ENCODE assay signal across 25 mouse cellular contexts in the genomic region with DNA sequence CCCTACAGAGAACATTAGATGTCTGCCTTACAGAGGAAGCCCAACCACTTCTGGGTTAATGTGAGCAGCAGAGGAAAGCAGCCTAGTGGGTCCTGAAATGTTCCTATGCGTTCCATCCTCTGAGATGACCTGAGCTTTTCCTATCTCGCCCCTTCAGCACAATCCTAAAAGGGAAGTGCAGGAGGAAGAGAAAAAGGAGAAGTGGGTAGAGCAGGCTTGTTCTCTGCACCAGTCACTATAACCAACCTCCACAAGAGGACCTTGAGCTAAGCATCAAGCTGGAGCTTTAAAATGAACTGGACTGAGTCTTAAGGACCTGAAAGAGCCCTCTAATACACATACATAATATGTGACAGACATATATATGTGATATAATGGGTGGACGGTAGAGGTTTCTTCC. TPM values are rescaled to one million over a fixed set of nuclear protein-coding genes. Genes with fewer than 3 reads are reported as not detected.
DNase-seq lines count a peak whose midpoint lies in the region; ATAC-seq and TF ChIP-seq lines count a peak whose summit lies in the region.
"Had no signal": no experiment of that assay in that cellular context is flagged by ENCODE, and none has a peak within 500 bp of the region (broad histone marks: within the 10 kb centered on the region; RNA-seq: fewer than 3 reads in every experiment).

No protein-coding gene starts in this region.

- no peak overlapping the region for H3K4me3 ChIP-seq in CH12.LX (replicated peaks in 1 of 3; ENCODE audit: low read depth in 2 of 3, low read length in 2 of 3, poor library complexity in 1 of 3)
- no peak overlapping the region for H3K4me3 ChIP-seq in cerebellum, adult 2 months (replicated peaks; ENCODE audit: insufficient read depth, low read depth, low read length)
- H3K4me3 ChIP-seq: embryonic facial prominence, embryonic 15.5 days; erythroblast, embryonic 14.5 days; forebrain, embryonic 15.5 days; heart, embryonic 10.5 days; heart, embryonic 15.5 days; hindbrain, embryonic 10.5 days; intestine, embryonic 15.5 days had no signal

- DNase-seq in CH12.LX (ENCODE audit: extremely low read depth) (peak; percentile 38), MEL-GATA-1-ER (ENCODE audit: extremely low read depth, low read depth) (peak; percentile 69), MN1 (ENCODE audit: low spot score) (no peak)
- no peak for DNase-seq in cerebellum, adult 9-10 months
- DNase-seq in cerebellum, adult 2 months = no peak
- DNase-seq: adrenal gland, postnatal 10 days; B cell, adult 2 months; cerebellum, adult 11 months; cerebellum, postnatal 10 days; embryo, embryonic 11 days; gastrocnemius, postnatal 36 days; heart, adult 18-20 months; heart, postnatal 14 days had no signal

- no peak for TF ChIP-seq CTCF in CH12.LX (conservative IDR thresholded peaks at IDR 0.05 in 1 of 2, IDR thresholded peaks at IDR 0.05 in 1 of 2; ENCODE audit: low read depth in 2 of 2, low read length in 2 of 2)
- no peak for TF ChIP-seq CTCF in cerebellum, adult 2 months (IDR thresholded peaks at IDR 0.05; ENCODE audit: borderline replicate concordance, insufficient read depth, low read depth, low read length)

- TF ChIP-seq EP300 in CH12.LX (IDR thresholded peaks at IDR 0.05; ENCODE audit: low read length) = peak; percentile 71

- no peaks in the 10 kb centered on the region for H3K36me3 ChIP-seq in CH12.LX (replicated peaks in 1 of 2; ENCODE audit: control insufficient read depth in 1 of 2, insufficient read depth in 1 of 2, low read length in 1 of 2)
- H3K36me3 ChIP-seq: embryonic facial prominence, embryonic 15.5 days; forebrain, embryonic 15.5 days; heart, embryonic 10.5 days; heart, embryonic 15.5 days; hindbrain, embryonic 10.5 days; intestine, embryonic 15.5 days had no signal

- no peaks in the 10 kb centered on the region for H3K27me3 ChIP-seq in CH12.LX (replicated peaks)
- H3K27me3 ChIP-seq in cerebellum, adult 2 months (ENCODE audit: control insufficient read depth, insufficient read depth, low read length) = no peaks in the 10 kb centered on the region
- H3K27me3 ChIP-seq: embryonic facial prominence, embryonic 15.5 days; forebrain, embryonic 15.5 days; heart, embryonic 15.5 days; intestine, embryonic 15.5 days had no signal

- 95% methylated on average over 3 of the region's 3 CpGs for WGBS in cerebellum, adult 2 months

- no peak for TF ChIP-seq RAD21 in CH12.LX (IDR thresholded peaks at IDR 0.05; ENCODE audit: low read depth, low read length)

- peaks cover 4% of the 10 kb centered on the region for H3K9me3 ChIP-seq in CH12.LX (replicated peaks; ENCODE audit: low read length)
- H3K9me3 ChIP-seq: embryonic facial prominence, embryonic 15.5 days; forebrain, embryonic 15.5 days; heart, embryonic 10.5 days; heart, embryonic 15.5 days; hindbrain, embryonic 10.5 days; intestine, embryonic 15.5 days had no signal

- peak; percentile 95 for ATAC-seq in megakaryocyte, adult 5-6 weeks (ENCODE audit: poor library complexity, severe bottlenecking)
- ATAC-seq: CD4-positive, CD25-positive, alpha-beta regulatory T cell, adult 4 months; forebrain, embryonic 15.5 days; intestine, embryonic 15.5 days had no signal

- dilution Hi-C loops in CH12.LX (cut with MboI; ENCODE audit: extremely low pct_ligation_motif_present, extremely low pct_unique_long_range_greater_than_20kb, low sequenced_read_pairs) = no loop called here

- no peak for TF ChIP-seq POLR2A in CH12.LX (IDR thresholded peaks at IDR 0.05; ENCODE audit: low read depth, low read length)
- TF ChIP-seq POLR2A in cerebellum, adult 2 months (IDR thresholded peaks at IDR 0.05; ENCODE audit: borderline replicate concordance, insufficient read depth, low read length) = no peak

- H3K79me2 ChIP-seq in CH12.LX (replicated peaks; ENCODE audit: control insufficient read depth, extremely low read depth, insufficient read depth, poor library complexity, severe bottlenecking) = no peaks in the 10 kb centered on the region

- H3K4me1 ChIP-seq in CH12.LX (ENCODE audit: control insufficient read depth in 1 of 2, insufficient read depth in 2 of 2) = peaks cover 0 to 13% of the 10 kb centered on the region in 2 experiments; a peak in 2 of 4 replicates
- H3K4me1 ChIP-seq in cerebellum, adult 2 months (ENCODE audit: control insufficient read depth, insufficient read depth, low read length) = no peaks in the 10 kb centered on the region
- H3K4me1 ChIP-seq: embryonic facial prominence, embryonic 15.5 days; forebrain, embryonic 15.5 days; heart, embryonic 10.5 days; heart, embryonic 15.5 days; intestine, embryonic 15.5 days had no signal

- H3K27ac ChIP-seq in CH12.LX (ENCODE audit: insufficient read depth, low read depth) = no peak overlapping the region
- no peak overlapping the region for H3K27ac ChIP-seq in cerebellum, adult 2 months (ENCODE audit: insufficient read depth, low read length)
- H3K27ac ChIP-seq: embryonic facial prominence, embryonic 15.5 days; forebrain, embryonic 15.5 days; heart, embryonic 10.5 days; heart, embryonic 15.5 days; hindbrain, embryonic 10.5 days; hindbrain, embryonic 14.5 days; intestine, embryonic 15.5 days had no signal

- H3K4me2 ChIP-seq in CH12.LX (ENCODE audit: insufficient read depth, low read depth, poor library complexity, severe bottlenecking) = no peak overlapping the region
- H3K4me2 ChIP-seq: embryonic facial prominence, embryonic 15.5 days; forebrain, embryonic 15.5 days; heart, embryonic 15.5 days; hindbrain, embryonic 14.5 days; intestine, embryonic 15.5 days had no signal

- H3K9ac ChIP-seq in CH12.LX (ENCODE audit: insufficient read depth, low read depth) = no peak overlapping the region
- H3K9ac ChIP-seq: embryonic facial prominence, embryonic 15.5 days; forebrain, embryonic 15.5 days; heart, embryonic 15.5 days; hindbrain, embryonic 14.5 days; intestine, embryonic 15.5 days had no signal

- in situ Hi-C loops in CH12.LX (cut with MboI; ENCODE audit: low pct_ligation_motif_present, low pct_unique_long_range_greater_than_20kb, low sequenced_read_pairs) = loop anchor here (25.0 kb wide), 1 partner anchor 443 kb away; no protein-coding TSS in a partner anchor

TF ChIP-seq in CH12.LX, 34 proteins besides CTCF, POLR2A, EP300 and RAD21:
- TF ChIP-seq IRF4 (IDR thresholded peaks at IDR 0.05; ENCODE audit: low read depth, low read length) (0 out of 2 replicates have a peak, but pooled peaks have one; percentile 15), USF1 (IDR thresholded peaks at IDR 0.05; ENCODE audit: low read depth, low read length) (no peak)

RNA-seq across cellular contexts. Expression of gene Plcl1, which starts 13.2 kb away (rescaled TPM):
- total RNA-seq in CH12.LX (2012; rRNA removed) = under 0.01 and 0.13 TPM in 2 replicates
- total RNA-seq in CH12.LX (2014; rRNA removed) = 0.07 and 0.08 TPM in 2 replicates
- polyA plus RNA-seq in CH12.LX (2012; ENCODE audit: insufficient read length, low read depth) = 0.04 and 0.41 TPM in 2 replicates
- total RNA-seq in megakaryocyte, adult 5-6 weeks (2015) = 1.0 and 1.3 TPM in 2 replicates
- 0.62 and 2.0 TPM in 2 replicates for total RNA-seq in megakaryocyte, adult 5-6 weeks (2017)
- polyA plus RNA-seq in cerebellum, adult 2 months (2012; rRNA removed) = 10.2 and 12.2 TPM in 2 replicates
- polyA plus RNA-seq: erythroblast, embryonic 14.5 days had no signal

RNA-seq across cellular contexts. Expression of gene Boll, which starts 55.7 kb away (rescaled TPM):
- total RNA-seq in CH12.LX (2012; rRNA removed) (not detected in 2 replicates), CH12.LX (2014; rRNA removed) (not detected in 2 replicates)
- not detected in 2 replicates for polyA plus RNA-seq in CH12.LX (2012; ENCODE audit: insufficient read length, low read depth)
- 0.09 TPM in 1 of 2 replicates, not detected in the other for total RNA-seq in megakaryocyte, adult 5-6 weeks (2015)
- total RNA-seq in megakaryocyte, adult 5-6 weeks (2017) = not detected in 2 replicates
- not detected in 2 replicates for polyA plus RNA-seq in cerebellum, adult 2 months (2012; rRNA removed)
- total RNA-seq: adrenal gland, postnatal 10 days; gastrocnemius, adult 8-10 months; gastrocnemius, postnatal 36 days; heart, adult 18-20 months; heart, postnatal 14 days had no signal
- polyA plus RNA-seq: brain, embryonic 14.5 days; erythroblast, embryonic 14.5 days; forebrain, embryonic 15.5 days; heart, embryonic 15.5 days had no signal

Comparison
In these comparisons a context has a peak if more than half of its experiments do, and no peak if none do; other contexts are left out.
1. DNase-seq: peak in CH12.LX (single experiment) and MEL-GATA-1-ER (single experiment); none in cerebellum, adult 9-10 months (single experiment), MN1 (single experiment) and cerebellum, adult 2 months (0 of 2).